Mouse (Mus musculus) left cerebral cortex, adult 6 months (tissue): ENCODE data around the gene Akr1c20. TPM values are rescaled to one million over a fixed set of nuclear protein-coding genes. Genes with fewer than 3 reads are reported as not detected.

Source experiments
- long read RNA-seq, 2 experiments: library from polyadenylated mRNA; unstranded; transcript quantifications; one replicate each; pipeline ENCODE4 v2.0.0; 2019 to 2020
- polyA plus RNA-seq: library from polyadenylated mRNA; unstranded; fragments of <200 nt; fragmentation: Nextera tagmentation; gene quantifications from 2 replicates; pipeline ENCODE4 v1.2.3, GENCODE M21; 2021

Akr1c20 gene
- polyA plus RNA-seq: not detected in 2 replicates
- long read RNA-seq, experiment 1: 0 reads
- long read RNA-seq, experiment 2: 0 reads

DNA sequence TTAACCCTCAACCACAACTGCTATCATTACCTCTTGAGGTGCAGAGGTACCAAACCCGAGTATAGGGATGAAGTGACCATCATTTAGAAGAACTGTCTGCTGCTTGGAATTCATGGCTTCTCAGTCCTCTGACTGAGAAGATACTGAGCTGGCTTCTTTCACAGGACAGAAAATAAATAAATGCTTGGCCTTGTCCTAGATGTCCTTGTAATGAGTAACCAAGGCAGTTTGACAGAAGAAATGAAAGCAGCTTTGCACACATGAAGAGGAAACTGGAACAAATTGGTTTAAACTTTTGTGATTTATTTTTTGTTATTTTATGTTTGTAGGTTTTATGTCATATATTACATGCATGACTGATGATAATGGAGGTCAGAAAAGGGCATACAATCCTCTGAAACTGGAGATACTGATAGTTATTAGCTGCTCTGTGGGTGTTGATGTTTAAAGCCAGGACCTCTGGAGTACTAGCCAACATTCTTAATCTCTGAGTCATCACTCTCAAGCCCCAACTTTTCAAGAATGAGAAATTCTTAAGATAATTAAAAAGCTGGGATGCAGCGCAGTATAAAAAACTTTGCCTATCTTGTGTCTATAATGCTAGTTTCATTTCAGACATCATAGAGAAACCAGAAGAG lies at the start of gene Akr1c20:
Gene Akr1c20, minus strand, starts transcription at position 145 of the 638 bp plus-strand sequence.

Other genes with a start within 250 kb of the Akr1c20 start
- gene Akr1c12, start 243.9 kb downstream of the Akr1c20 start, polyA plus RNA-seq: not detected in 2 replicates
- gene Akr1c6, start 89.0 kb downstream of the Akr1c20 start, polyA plus RNA-seq: not detected in 2 replicates
- gene Akr1c21, start 50.7 kb upstream of the Akr1c20 start, polyA plus RNA-seq: not detected in 2 replicates
- 40.7 and 57.7 TPM in 2 replicates for gene Akr1e1, start 85.8 kb upstream of the Akr1c20 start, polyA plus RNA-seq